Mouse (Mus musculus) spleen, adult 18-20 months (tissue): ENCODE data around the gene Efcab9.

Experiments used
- DNase-seq, 2 experiments: peaks; one replicate each; pipeline ENCODE4 v3.0.0; 2022; ENCODE audit warnings: mixed read lengths in 2 of 2

Efcab9 gene

GRCm38 (mm10) chr11:32531871-32532764 lies at the start of gene Efcab9:
Gene Efcab9, minus strand, starts transcription at chr11:32532081.
- DNase-seq = no peak

- DNase-seq = no peak
Measured at GRCm38 (mm10) chr11:32581031-32581430, 49.1 kb upstream of the Efcab9 start.

GRCm38 (mm10) chr11:32580305-32580947 lies 48.5 kb upstream of the Efcab9 start:
- no peak for DNase-seq

GRCm38 (mm10) chr11:32576760-32577050 lies 44.8 kb upstream of the Efcab9 start:
- no peak for DNase-seq

GRCm38 (mm10) chr11:32575964-32576759 lies 44.3 kb upstream of the Efcab9 start:
- DNase-seq = no peak

GRCm38 (mm10) chr11:32573669-32574068 lies 41.8 kb upstream of the Efcab9 start:
- DNase-seq = no peak

GRCm38 (mm10) chr11:32571103-32571502 lies 39.2 kb upstream of the Efcab9 start:
- peak in 1 of 2 experiments; percentile 5 for DNase-seq

GRCm38 (mm10) chr11:32568637-32569293 lies 36.9 kb upstream of the Efcab9 start:
- peak in 1 of 2 experiments; percentile 5 for DNase-seq

- DNase-seq = peak in 1 of 2 experiments; percentile 17
Measured at GRCm38 (mm10) chr11:32568060-32568459, 36.2 kb upstream of the Efcab9 start.

GRCm38 (mm10) chr11:32567000-32567855 lies 35.3 kb upstream of the Efcab9 start:
- DNase-seq = peak in 1 of 2 experiments; percentile 10

GRCm38 (mm10) chr11:32566184-32566583 lies 34.3 kb upstream of the Efcab9 start:
- peak in 1 of 2 experiments; percentile 4 for DNase-seq

GRCm38 (mm10) chr11:32565088-32565487 lies 33.2 kb upstream of the Efcab9 start:
- peak; percentile 48 to 60 for DNase-seq

- peak; percentile 3 to 44 for DNase-seq
Measured at GRCm38 (mm10) chr11:32564629-32565028, 32.7 kb upstream of the Efcab9 start.

- peak; percentile 33 to 37 for DNase-seq
Measured at GRCm38 (mm10) chr11:32563660-32564059, 31.8 kb upstream of the Efcab9 start.

- peak in 1 of 2 experiments; percentile 20 for DNase-seq
Measured at GRCm38 (mm10) chr11:32562706-32563105, 30.8 kb upstream of the Efcab9 start.

- peak in 1 of 2 experiments; percentile 7 for DNase-seq
Measured at GRCm38 (mm10) chr11:32561465-32562355, 29.8 kb upstream of the Efcab9 start.

- peak in 1 of 2 experiments; percentile 11 for DNase-seq
Measured at GRCm38 (mm10) chr11:32560015-32560770, 28.3 kb upstream of the Efcab9 start.

GRCm38 (mm10) chr11:32558677-32559076 lies 26.8 kb upstream of the Efcab9 start:
- peak; percentile 65 to 66 for DNase-seq

GRCm38 (mm10) chr11:32558026-32558425 lies 26.1 kb upstream of the Efcab9 start:
- peak in 1 of 2 experiments; percentile 4 for DNase-seq
